ENCODE assay signal across 25 mouse cellular contexts in the genomic region with DNA sequence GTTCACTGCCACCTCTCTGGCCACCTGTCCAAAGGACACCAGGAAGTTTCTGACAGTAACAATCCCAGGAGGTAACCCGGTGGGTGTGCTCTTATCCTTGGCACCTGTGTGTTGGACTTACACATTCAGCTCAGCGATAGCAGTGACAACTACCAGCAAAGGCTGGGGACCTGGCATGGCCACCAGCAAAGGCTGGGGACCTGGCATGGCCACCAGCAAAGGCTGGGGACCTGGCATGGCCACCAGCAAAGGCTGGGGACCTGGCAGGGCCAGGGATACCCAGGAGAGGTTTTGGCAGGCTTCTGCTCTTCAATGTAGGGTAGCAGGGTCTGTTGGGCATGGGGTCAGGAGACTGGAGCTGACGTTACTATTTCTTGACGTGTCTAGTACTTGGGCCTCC. TPM values are rescaled to one million over a fixed set of nuclear protein-coding genes. Genes with fewer than 3 reads are reported as not detected.
"Had no signal": no experiment of that assay in that cellular context is flagged by ENCODE, and none has a peak within 500 bp of the region (broad histone marks: within the 10 kb centered on the region; RNA-seq: fewer than 3 reads in every experiment).

No protein-coding gene starts in this region.

- DNase-seq: gastrocnemius, postnatal 14 days; gastrocnemius, postnatal 36 days; heart, adult 11 months; heart, adult 2 months; heart, postnatal 14 days; heart, postnatal 4 days; kidney, adult 18-20 months; kidney, adult 8-10 months; kidney, postnatal 10 days; kidney, postnatal 25 days; kidney, postnatal 4 days; layer of hippocampus, adult 9-11 months; liver; liver, embryonic 13.5 days; liver, postnatal 0 days had no signal

- H3K4me3 ChIP-seq: heart, adult 2 months; heart, embryonic 13.5 days; heart, embryonic 15.5 days; hindbrain, embryonic 10.5 days; hindbrain, embryonic 12.5 days; intestine, embryonic 15.5 days; left cerebral cortex, adult 2 months; limb, embryonic 10.5 days; limb, embryonic 12.5 days; liver, embryonic 13.5 days; liver, embryonic 15.5 days had no signal

- H3K27ac ChIP-seq: heart, adult 2 months; heart, embryonic 13.5 days; heart, embryonic 15.5 days; hindbrain, embryonic 10.5 days; hindbrain, embryonic 12.5 days; hindbrain, embryonic 14.5 days; intestine, embryonic 15.5 days; left cerebral cortex, adult 2 months; limb, embryonic 10.5 days; limb, embryonic 12.5 days; liver, embryonic 13.5 days; liver, embryonic 15.5 days had no signal

RNA-seq across cellular contexts. Expression of a gene that starts 12.4 kb away (rescaled TPM):
- total RNA-seq: gastrocnemius, postnatal 36 days had no signal
